Mouse (Mus musculus) kidney, adult 2 months (tissue): ENCODE results near the gene Bmt2. TPM values are rescaled to one million over a fixed set of nuclear protein-coding genes. Genes with fewer than 3 reads are reported as not detected.

Experiments used
- DNase-seq: peaks from one replicate; pipeline ENCODE4 v3.0.0; 2021
- H3K27ac ChIP-seq: fragments of 200-500 bp; 2 replicates; pipeline ENCODE4 v1.5.1; 2012; ENCODE audit warnings: low read depth, low read length, control low read depth, inconsistent platforms; ENCODE audit not compliant: insufficient read depth
- H3K27me3 ChIP-seq: fragments of 200-500 bp; replicated peaks from 2 replicates; pipeline ENCODE4 v1.6.1; 2012; ENCODE audit warnings: mild to moderate bottlenecking, moderate library complexity, low read length, inconsistent platforms; ENCODE audit not compliant: control insufficient read depth, insufficient read depth
- H3K36me3 ChIP-seq: fragments of 200-500 bp; 2 replicates; pipeline ENCODE4 v1.6.1; 2012; ENCODE audit warnings: mild to moderate bottlenecking, moderate library complexity, low read length, inconsistent platforms; ENCODE audit not compliant: control insufficient read depth, insufficient read depth
- H3K4me1 ChIP-seq: fragments of 200-500 bp; 2 replicates; pipeline ENCODE4 v1.6.1; 2011; ENCODE audit warnings: low read length; ENCODE audit not compliant: control insufficient read depth, insufficient read depth
- H3K4me3 ChIP-seq: fragments of 200-500 bp; 2 replicates; pipeline ENCODE4 v1.5.1; 2011; ENCODE audit warnings: mild to moderate bottlenecking, low read depth, low read length, control low read depth; ENCODE audit not compliant: insufficient read depth
- CTCF ChIP-seq: fragments of 200-500 bp; conservative IDR thresholded peaks from 2 replicates; pipeline ENCODE4 v1.5.1; 2011; ENCODE audit warnings: low read depth, mild to moderate bottlenecking, control low read depth, low read length, moderate library complexity, mixed read lengths; ENCODE audit not compliant: insufficient read depth, insufficient read length
- POLR2A ChIP-seq: fragments of 200-500 bp; IDR thresholded peaks from one replicate; pipeline ENCODE4 v1.6.1; 2011; ENCODE audit warnings: low read depth, low read length, control low read depth
- WGBS: fragments of 180-500 bp; shearing (Covaris S2); methylation state at CpG from one replicate; pipeline ENCODE4 v1.1.7; 2018; 5-methylcytosine and 5-hydroxymethylcytosine counted together
- polyA plus RNA-seq: library from polyadenylated mRNA; depleted of rRNA; stranded (reverse); fragments of >200 nt; gene quantifications from 2 replicates; pipeline ENCODE4 v1.2.3, GENCODE M21; 2012

The Bmt2 gene
- polyA plus RNA-seq, 1 experiment, result 3.5 TPM

- Histone ChIP-seq H3K4me3 (no peak overlapping the region), H3K27me3 (no peaks in the 10 kb centered on the region), H3K27ac (no peak overlapping the region), H3K36me3 (no peaks in the 10 kb centered on the region), H3K4me1 (no peaks in the 10 kb centered on the region; the same call in 1 of the 2 replicates)
- no peak for DNase-seq
- TF ChIP-seq POLR2A, result no peak
Measured at GRCm38 (mm10) chr6:13654081-13654480, 23.7 kb downstream of the Bmt2 start.

- Histone ChIP-seq H3K27me3 (no peaks in the 10 kb centered on the region), H3K36me3 (no peaks in the 10 kb centered on the region), H3K4me1 (no peaks in the 10 kb centered on the region), H3K4me3 (no peak overlapping the region), H3K27ac (no peak overlapping the region)
- 93% methylated on average over 3 of the region's 3 CpGs for WGBS
- TF ChIP-seq CTCF (no peak), POLR2A (no peak)
- DNase-seq, result no peak
Measured at GRCm38 (mm10) chr6:13652284-13652683, 25.5 kb downstream of the Bmt2 start.

- H3K4me3 ChIP-seq, result no peak overlapping the region
- WGBS, result 94% methylated on average over 3 of the region's 3 CpGs
- no peak for DNase-seq
- no peak overlapping the region for H3K27ac ChIP-seq
- H3K27me3 ChIP-seq, result no peaks in the 10 kb centered on the region
- no peaks in the 10 kb centered on the region for H3K36me3 ChIP-seq
- H3K4me1 ChIP-seq, result no peaks in the 10 kb centered on the region
- no peak for TF ChIP-seq POLR2A
- TF ChIP-seq CTCF, result no peak
Measured at GRCm38 (mm10) chr6:13650854-13651253, 26.9 kb downstream of the Bmt2 start.

DNA sequence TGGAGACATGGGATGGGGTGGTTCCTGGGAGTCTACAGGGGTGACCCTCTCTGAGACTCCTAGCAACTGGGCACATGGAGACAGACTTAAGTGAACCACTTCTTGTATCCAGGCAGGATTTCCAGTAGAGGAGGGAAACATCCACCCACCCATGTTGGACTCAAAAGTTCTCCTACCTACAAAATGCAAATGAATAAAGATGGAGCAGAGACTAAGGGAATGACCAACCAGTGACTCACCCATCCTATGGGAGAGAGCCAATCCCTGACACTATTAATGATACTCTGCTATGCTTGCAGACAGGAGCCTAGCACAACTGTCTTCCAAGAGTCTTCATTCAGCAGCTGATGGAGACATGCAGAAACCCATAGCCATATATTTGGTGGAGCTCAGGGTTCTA, 29.5 kb downstream of the Bmt2 start:
- Histone ChIP-seq H3K36me3 (no peaks in the 10 kb centered on the region), H3K4me3 (no peak overlapping the region), H3K4me1 (no peaks in the 10 kb centered on the region), H3K27me3 (no peaks in the 10 kb centered on the region), H3K27ac (no peak overlapping the region)
- DNase-seq, result no peak
- TF ChIP-seq CTCF (no peak), POLR2A (no peak)

DNA sequence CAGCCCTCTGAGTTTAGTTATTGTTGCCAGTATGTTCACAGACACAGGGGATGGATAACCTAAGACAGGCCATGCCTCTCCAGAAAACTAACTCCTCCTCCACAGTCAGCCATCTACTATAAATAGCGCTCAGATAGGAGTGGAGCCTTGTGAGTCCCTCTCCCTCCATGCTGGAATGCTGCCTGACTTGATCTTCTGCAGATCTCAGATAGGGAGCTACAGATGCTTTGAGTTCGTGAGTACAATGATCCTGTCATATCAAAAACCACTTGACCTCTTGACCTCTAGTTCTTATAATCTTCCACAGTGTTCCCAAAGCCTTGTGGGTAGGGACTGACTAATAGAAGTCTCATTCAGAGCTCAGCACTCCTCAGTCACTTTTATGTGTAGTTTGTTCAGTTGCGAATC, 41.2 kb downstream of the Bmt2 start:
- Histone ChIP-seq H3K27me3 (no peaks in the 10 kb centered on the region), H3K36me3 (peaks cover 2% of the 10 kb centered on the region; the same call in 1 of the 2 replicates), H3K4me1 (no peaks in the 10 kb centered on the region; the same call in 1 of the 2 replicates), H3K27ac (no peak overlapping the region), H3K4me3 (no peak overlapping the region)
- 78% methylated on average over 3 of the region's 3 CpGs for WGBS
- DNase-seq, result no peak
- TF ChIP-seq POLR2A (no peak), CTCF (no peak)

DNA sequence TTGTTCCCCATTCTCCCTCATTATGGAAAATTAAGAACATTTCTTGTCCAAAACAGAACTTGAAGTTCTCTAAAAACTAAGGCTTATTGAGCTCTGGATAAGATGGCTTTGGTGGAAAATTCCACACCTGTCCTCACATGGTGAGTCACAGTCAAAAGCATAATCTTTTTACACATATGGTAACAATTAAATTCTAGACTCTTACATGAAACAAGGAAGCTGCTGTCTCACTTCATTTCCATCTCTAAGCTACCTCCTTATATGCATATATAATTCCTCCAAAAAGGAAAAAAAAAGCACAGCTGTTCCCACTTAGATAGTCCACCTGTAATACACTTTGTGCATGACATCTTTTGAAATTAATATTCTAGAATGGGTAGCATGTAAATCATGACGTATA, 45.2 kb downstream of the Bmt2 start:
- TF ChIP-seq CTCF (no peak), POLR2A (no peak)
- no peaks in the 10 kb centered on the region for H3K36me3 ChIP-seq
- H3K4me3 ChIP-seq, result no peak overlapping the region
- H3K27me3 ChIP-seq, result no peaks in the 10 kb centered on the region
- H3K27ac ChIP-seq, result no peak overlapping the region
- 93% methylated on average over 1 of the region's 1 CpGs for WGBS
- no peak for DNase-seq
- H3K4me1 ChIP-seq, result no peaks in the 10 kb centered on the region; the same call in 1 of the 2 replicates

DNA sequence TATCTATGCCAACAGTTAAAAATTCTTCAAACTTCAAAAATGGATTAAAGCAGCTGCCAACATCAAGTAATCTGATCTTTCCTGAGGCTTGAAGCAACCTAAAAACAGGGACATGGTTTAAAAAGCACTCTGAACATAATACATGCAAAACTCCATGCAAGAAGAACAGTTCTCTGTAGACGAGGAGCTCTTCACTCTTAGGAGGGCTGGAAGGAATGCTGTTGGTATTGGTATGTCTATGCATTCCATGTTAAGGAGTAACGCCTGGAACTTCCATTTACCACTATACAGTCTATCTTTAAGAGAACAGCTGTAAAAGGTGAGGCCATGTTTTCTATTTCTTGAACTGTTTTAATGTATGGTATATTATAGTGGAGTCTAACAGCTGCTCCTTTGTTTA, 47.2 kb downstream of the Bmt2 start:
- H3K27me3 ChIP-seq, result no peaks in the 10 kb centered on the region

GRCm38 (mm10) chr6:13619618-13620017, 58.1 kb downstream of the Bmt2 start:
- TF ChIP-seq POLR2A, result no peak
- TF ChIP-seq CTCF, result no peak
- 86% methylated on average over 2 of the region's 2 CpGs for WGBS

More for the DNA sequence above, 47.2 kb downstream of the Bmt2 start:
- TF ChIP-seq CTCF, result no peak
- TF ChIP-seq POLR2A, result no peak
- no peaks in the 10 kb centered on the region for H3K36me3 ChIP-seq
- no peak for DNase-seq
- no peaks in the 10 kb centered on the region for H3K4me1 ChIP-seq
- no peak overlapping the region for H3K27ac ChIP-seq
- no peak overlapping the region for H3K4me3 ChIP-seq
- 76% methylated on average over 2 of the region's 2 CpGs for WGBS

More at GRCm38 (mm10) chr6:13619618-13620017, 58.1 kb downstream of the Bmt2 start:
- Histone ChIP-seq H3K4me3 (no peak overlapping the region), H3K4me1 (no peaks in the 10 kb centered on the region), H3K36me3 (no peaks in the 10 kb centered on the region), H3K27ac (no peak overlapping the region), H3K27me3 (no peaks in the 10 kb centered on the region)
- DNase-seq, result no peak
